Mouse (Mus musculus) olfactory bulb, adult 2 months (tissue): Measurements from ENCODE around the gene Palld.

ENCODE experiments used
- CTCF ChIP-seq: fragments of 200-500 bp; IDR thresholded peaks from 2 replicates; pipeline ENCODE4 v1.5.1; 2012; ENCODE audit warnings: low read depth, mild to moderate bottlenecking, low read length, moderate library complexity; ENCODE audit not compliant: insufficient read depth
- POLR2A ChIP-seq: fragments of 200-500 bp; IDR thresholded peaks from 2 replicates; pipeline ENCODE4 v1.6.1; 2012; ENCODE audit warnings: mild to moderate bottlenecking, low read depth, low read length, moderate library complexity; ENCODE audit not compliant: insufficient read depth

GRCm38 (mm10) chr8:61642358-61642847 lies 260.1 kb downstream of the Palld start:
- no peak for TF ChIP-seq CTCF
- TF ChIP-seq POLR2A = no peak
